Mouse (Mus musculus) testis, adult 2 months (tissue): ENCODE data around the gene Cdipt. TPM values are rescaled to one million over a fixed set of nuclear protein-coding genes. Genes with fewer than 3 reads are reported as not detected.

Source experiments
- H3K27ac ChIP-seq: fragments of 200-500 bp; 2 replicates; pipeline ENCODE4 v1.5.1; 2012; ENCODE audit warnings: low read depth, low read length; ENCODE audit not compliant: control insufficient read depth, insufficient read depth
- H3K27me3 ChIP-seq: fragments of 200-500 bp; 2 replicates; pipeline ENCODE4 v1.6.1; 2012; ENCODE audit warnings: mild to moderate bottlenecking, low read length, moderate library complexity; ENCODE audit not compliant: control insufficient read depth, insufficient read depth
- H3K36me3 ChIP-seq: fragments of 200-500 bp; 2 replicates; pipeline ENCODE4 v1.6.1; 2012; ENCODE audit warnings: mild to moderate bottlenecking, low read length; ENCODE audit not compliant: control insufficient read depth, insufficient read depth
- H3K4me1 ChIP-seq: fragments of 200-500 bp; 2 replicates; pipeline ENCODE4 v1.6.1; 2012; ENCODE audit warnings: low read length; ENCODE audit not compliant: control insufficient read depth, insufficient read depth
- H3K4me3 ChIP-seq: fragments of 200-500 bp; 2 replicates; pipeline ENCODE4 v1.5.1; 2012; ENCODE audit warnings: low read depth, mild to moderate bottlenecking, low read length, moderate library complexity, mixed read lengths; ENCODE audit not compliant: control insufficient read depth
- CTCF ChIP-seq: fragments of 200-500 bp; IDR thresholded peaks from 2 replicates; pipeline ENCODE4 v1.5.1; 2012; ENCODE audit warnings: low read depth, mild to moderate bottlenecking, inconsistent platforms, low read length, moderate library complexity; ENCODE audit not compliant: control insufficient read depth, insufficient read depth, insufficient replicate concordance
- POLR2A ChIP-seq: fragments of 200-500 bp; IDR thresholded peaks from 2 replicates; pipeline ENCODE4 v1.6.1; 2012; ENCODE audit warnings: low read depth, mild to moderate bottlenecking, inconsistent platforms, low read length, moderate library complexity; ENCODE audit not compliant: control insufficient read depth
- polyA plus RNA-seq: library from polyadenylated mRNA; depleted of rRNA; stranded (reverse); fragments of >200 nt; gene quantifications from 2 replicates; pipeline ENCODE4 v1.2.3, GENCODE M21; 2012

The Cdipt gene
- polyA plus RNA-seq, 1 experiment = 84.9 TPM

DNA sequence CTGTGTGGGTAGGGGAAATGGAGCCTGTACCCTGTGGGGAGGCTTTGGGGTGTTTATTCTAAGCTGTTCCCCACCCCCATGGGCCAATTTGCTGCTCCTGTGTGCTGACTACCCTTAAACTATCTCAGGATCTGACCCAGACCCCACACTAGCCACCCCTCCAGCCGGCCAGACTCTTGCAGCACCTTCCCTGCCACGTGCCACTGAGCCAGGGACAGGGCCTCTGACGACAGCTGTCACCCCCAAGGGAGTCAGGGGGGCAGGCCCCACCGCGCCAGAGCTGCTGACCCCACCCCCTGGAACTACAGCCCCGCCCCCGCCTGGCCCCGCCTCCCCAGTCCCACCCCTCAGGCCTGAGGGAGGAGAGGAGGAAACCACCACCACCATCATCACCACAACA is 23.1 kb upstream of the Cdipt start:
- no peak overlapping the region for H3K27ac ChIP-seq
- no peaks in the 10 kb centered on the region; the same call in none of the 2 replicates for H3K36me3 ChIP-seq
- TF ChIP-seq CTCF (no peak), POLR2A (no peak)
- no peak overlapping the region for H3K4me3 ChIP-seq
- H3K27me3 ChIP-seq = no peaks in the 10 kb centered on the region
- H3K4me1 ChIP-seq = peaks cover 29% of the 10 kb centered on the region

DNA sequence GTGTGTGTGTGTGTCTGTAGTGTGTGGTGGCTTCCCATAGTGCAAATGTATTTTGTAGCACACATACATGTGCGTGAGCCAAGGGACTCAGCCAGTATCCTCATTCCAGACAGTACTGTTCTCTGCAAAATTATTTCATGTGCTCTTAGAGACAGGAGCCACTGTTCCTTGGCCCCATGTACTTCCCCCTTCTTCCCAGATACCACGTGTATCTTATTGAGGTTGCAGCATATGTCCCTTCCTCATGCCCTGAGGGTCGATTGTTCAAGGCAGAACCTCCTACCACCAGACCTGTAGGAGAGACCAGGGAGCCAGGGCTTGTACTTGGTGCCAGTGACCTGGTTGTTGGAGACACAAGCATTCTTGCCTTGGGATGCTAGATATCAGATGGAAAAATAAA is 20.6 kb upstream of the Cdipt start:
- TF ChIP-seq POLR2A (no peak), CTCF (no peak)
- Histone ChIP-seq H3K27ac (no peak overlapping the region), H3K27me3 (no peaks in the 10 kb centered on the region), H3K4me3 (no peak overlapping the region), H3K4me1 (peaks cover 8% of the 10 kb centered on the region), H3K36me3 (peaks cover 1% of the 10 kb centered on the region)

DNA sequence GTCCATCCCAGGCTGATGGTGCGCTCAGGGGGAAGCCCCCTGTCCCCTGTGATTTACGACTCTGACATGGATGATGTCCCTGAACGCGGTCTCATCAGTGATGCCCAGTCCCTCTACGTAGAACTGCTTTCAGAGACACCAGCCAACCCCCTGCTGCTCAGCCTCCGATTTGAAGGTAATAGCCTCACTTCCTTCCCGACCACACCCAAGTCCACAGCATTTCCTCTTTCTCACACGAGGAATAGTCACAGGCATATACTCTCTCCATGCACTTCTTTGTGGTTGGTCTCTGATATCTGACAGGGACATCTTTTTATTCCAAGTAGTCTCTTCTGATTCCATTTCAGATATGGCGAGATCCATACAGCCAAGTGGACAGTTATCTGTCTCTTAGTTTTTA is 15.9 kb upstream of the Cdipt start:
- TF ChIP-seq POLR2A (no peak), CTCF (no peak)
- Histone ChIP-seq H3K4me1 (no peaks in the 10 kb centered on the region; the same call in 1 of the 2 replicates), H3K27me3 (no peaks in the 10 kb centered on the region), H3K4me3 (no peak overlapping the region), H3K27ac (no peak overlapping the region), H3K36me3 (peaks cover 3% of the 10 kb centered on the region)

DNA sequence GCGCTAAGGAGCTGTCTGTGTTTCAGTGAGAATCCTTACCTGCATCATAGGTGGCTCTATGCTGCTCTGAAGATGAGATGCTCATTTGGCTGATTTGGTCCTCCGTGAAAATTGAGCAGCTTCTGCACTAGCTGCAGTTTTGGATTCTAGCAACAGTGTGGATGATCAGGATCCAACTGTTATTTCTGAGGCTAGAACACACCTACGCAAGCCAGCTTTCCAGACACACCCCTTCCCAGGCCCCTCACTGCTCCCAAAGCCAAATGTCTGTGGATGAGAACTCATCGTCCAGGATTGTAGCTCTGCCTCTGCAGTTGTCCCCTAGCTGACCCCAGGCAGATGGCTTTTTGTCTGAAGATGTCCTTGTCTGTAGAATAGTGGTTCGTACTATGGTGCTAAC is 14.6 kb upstream of the Cdipt start:
- no peak overlapping the region for H3K4me3 ChIP-seq
- no peaks in the 10 kb centered on the region; the same call in 1 of the 2 replicates for H3K4me1 ChIP-seq
- TF ChIP-seq POLR2A (no peak), CTCF (no peak)
- peaks cover 3% of the 10 kb centered on the region for H3K36me3 ChIP-seq
- no peak overlapping the region for H3K27ac ChIP-seq
- H3K27me3 ChIP-seq = no peaks in the 10 kb centered on the region

DNA sequence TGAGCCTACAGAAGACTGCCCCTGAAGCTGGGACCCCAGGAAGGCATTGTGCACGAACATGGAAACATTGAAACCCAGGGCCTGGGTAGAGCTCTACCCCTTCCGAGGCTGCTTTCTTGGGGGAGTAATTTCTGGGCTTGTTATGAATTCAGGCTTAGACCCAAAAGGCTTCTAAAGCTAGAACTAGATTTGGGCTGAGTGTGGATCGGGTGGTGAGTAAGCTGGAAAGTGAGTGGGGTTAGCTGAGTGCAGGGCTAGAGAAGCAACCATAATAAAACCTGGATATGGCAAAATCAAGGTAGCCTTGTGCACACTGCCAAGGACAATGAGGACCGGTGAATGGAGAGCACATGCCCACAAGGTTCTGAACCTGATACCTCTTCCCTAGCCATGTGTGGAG is 13.7 kb upstream of the Cdipt start:
- Histone ChIP-seq H3K27me3 (no peaks in the 10 kb centered on the region), H3K27ac (no peak overlapping the region), H3K4me1 (no peaks in the 10 kb centered on the region; the same call in 1 of the 2 replicates), H3K36me3 (peaks cover 3% of the 10 kb centered on the region), H3K4me3 (no peak overlapping the region)
- TF ChIP-seq POLR2A = no peak
- TF ChIP-seq CTCF = no peak

DNA sequence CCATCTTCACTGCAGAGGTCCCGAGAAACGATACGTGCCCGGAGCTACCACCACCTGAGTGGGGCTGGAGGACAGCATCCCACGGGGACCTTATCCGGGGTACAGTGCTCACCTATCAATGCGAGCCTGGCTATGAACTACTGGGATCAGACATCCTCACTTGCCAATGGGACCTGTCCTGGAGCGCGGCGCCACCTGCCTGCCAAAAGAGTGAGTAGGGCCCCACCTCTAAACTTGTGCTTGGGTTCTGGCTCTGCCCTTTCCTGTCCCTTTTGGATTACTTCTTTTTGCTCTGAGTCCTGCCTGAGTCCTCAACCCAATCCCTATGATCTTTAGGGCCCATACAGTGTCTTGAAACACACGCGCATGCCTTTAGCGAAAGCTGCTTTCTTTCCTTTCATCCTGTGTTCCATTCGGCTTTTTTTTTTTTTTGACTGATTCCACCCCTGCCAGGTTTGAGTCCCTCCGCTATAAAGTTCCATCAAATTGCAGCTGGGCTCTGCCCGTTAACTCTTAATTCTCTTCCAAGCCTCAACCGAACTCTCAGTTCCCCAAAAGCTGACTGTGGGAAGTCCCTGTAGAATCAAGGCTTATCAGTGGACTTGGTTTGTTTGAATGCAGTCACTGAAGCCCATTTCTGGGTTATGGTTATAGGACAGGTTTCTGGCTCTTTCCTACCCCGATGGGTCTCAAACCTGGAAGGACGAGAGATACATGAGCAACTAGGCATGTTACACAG is 12.0 kb upstream of the Cdipt start:
- H3K36me3 ChIP-seq = peaks cover 2% of the 10 kb centered on the region; the same call in 1 of the 2 replicates
- TF ChIP-seq POLR2A = no peak
- peak; percentile 25; the same call in 1 of the 2 replicates for TF ChIP-seq CTCF
- no peaks in the 10 kb centered on the region; the same call in 1 of the 2 replicates for H3K4me1 ChIP-seq
- no peak overlapping the region for H3K27ac ChIP-seq
- H3K4me3 ChIP-seq = no peak overlapping the region
- no peaks in the 10 kb centered on the region for H3K27me3 ChIP-seq

DNA sequence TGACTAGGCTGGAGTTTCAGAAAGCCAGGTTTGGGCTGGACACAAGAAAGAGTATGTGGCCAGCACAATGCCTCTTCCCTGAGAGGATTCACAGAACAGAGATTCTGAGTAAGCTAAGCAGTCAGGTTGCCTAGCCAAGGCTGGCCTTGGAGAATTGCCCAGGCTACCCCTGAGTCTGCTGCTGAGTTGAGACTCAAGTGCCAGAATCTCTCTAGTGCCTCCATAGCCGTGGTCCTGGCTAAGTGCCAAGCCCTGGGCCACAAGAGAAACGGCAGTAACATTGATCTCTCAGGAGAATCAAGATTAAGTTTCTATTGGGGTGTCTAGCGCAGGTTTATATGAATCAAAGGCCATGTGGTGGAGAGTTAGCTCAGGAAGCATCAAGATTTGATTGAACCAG is 10.1 kb upstream of the Cdipt start:
- Histone ChIP-seq H3K27ac (no peak overlapping the region), H3K4me1 (no peaks in the 10 kb centered on the region; the same call in 1 of the 2 replicates), H3K4me3 (no peak overlapping the region), H3K36me3 (peaks cover 2% of the 10 kb centered on the region; the same call in 1 of the 2 replicates), H3K27me3 (no peaks in the 10 kb centered on the region)
- TF ChIP-seq CTCF (no peak), POLR2A (no peak)
